Mouse (Mus musculus): ENCODE measurements at regions not wholly inside any gene's neighbourhood (a gene's known extent, or its start where the extent isn't known, plus 50 kb on each side); places are given as distances from the start of the nearest gene placed in this dataset.

- peak; percentile 2 for DNase-seq (ENCODE audit: low read depth, low spot score)
Observed at GRCm38 (mm10) chr10:5747681-5748080, 57.7 kb downstream of the Fbxo5 start.

DNA sequence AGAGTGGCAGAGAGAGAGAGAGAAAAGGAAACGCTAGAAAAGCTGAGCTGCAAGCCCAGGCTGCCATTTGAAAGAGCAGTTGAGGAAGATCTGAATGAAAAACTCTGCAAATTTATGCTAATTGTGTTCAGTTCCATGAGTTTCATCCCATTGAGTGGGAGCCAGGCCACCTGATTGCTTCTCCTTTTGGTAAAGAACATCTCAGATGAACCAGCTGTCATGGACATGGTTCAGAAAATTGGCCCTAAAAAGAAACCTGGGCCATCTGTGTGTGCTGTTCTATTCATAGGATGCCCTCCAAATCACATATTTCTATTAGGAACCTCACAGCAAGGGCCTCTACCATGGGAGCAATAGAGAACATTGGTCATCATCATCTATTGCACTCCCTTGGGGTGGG is 70.3 kb downstream of the Fbxo5 start:
- no peak for DNase-seq (ENCODE audit: low read depth, low spot score)

DNA sequence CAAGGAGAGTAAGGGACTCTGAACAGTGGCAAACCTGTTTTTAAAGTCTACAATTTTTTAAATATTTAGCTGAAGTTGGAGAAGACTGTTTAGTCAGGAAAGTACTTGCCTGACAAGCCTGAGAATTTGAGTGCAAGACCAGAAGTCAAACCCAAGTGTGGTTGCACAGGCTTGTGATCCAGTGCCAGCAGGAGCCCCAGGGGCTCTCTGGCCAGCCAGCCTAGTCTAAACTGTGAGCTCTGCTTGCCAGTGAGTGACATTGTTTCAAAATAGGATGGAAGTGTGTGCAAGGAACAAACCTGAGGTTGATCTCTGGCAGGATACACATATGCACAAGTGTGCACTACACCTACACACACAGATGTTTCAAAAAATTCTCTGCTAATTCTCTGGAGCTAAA is 60.8 kb downstream of the Vip start:
- DNase-seq (ENCODE audit: low read depth, low spot score), result no peak

GRCm38 (mm10) chr10:5697457-5697856 is 58.4 kb downstream of the Vip start:
- no peak for DNase-seq (ENCODE audit: low read depth, low spot score)

All from mesoderm, embryonic 11.5 days (tissue).